Mouse (Mus musculus) mouse embryonic stem cell (cell line): ENCODE data around the gene Slc25a13.

Experiments
- in situ Hi-C, 2 experiments: fragments of 300-500 bp; cut with MboI; formaldehyde crosslinking; loops; 1 replicate in 1 of 2; 3 replicates in 1 of 2; pipeline ENCODE4 v1.14.3; 2019 to 2020; ENCODE audit warnings: low sequenced_read_pairs in 2 of 2, low pct_unique_long_range_greater_than_20kb in 1 of 2, mixed read lengths in 1 of 2; ENCODE audit not compliant: unreplicated experiment in 1 of 2

The Slc25a13 gene

DNA sequence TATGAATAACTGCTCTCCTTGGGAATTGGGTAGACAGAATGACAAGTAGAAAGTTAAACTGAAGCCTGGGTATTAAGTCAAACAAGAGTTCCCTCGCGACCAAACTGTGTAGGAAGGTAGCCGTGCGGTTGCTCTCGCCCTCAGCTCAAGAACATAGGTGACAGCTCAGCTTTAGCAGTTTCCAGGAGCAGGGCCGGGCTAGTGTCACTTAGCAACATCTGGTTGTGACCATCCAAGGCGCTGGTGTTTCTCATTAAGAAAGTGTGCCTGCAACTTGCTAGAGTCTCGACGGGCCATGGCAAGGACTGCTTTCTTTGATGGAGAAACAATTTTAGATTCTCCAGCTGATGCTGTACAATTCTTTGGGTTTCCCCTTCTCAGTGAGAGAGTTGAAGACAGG lies 200.0 kb downstream of the Slc25a13 start:
- in situ Hi-C loops, result loop anchor here (25.0 kb wide), 2 partner anchors 845 to 870 kb away; partner anchors contain the start of genes Dlx5 (in 1 of the 2) and Dlx6 (in 1 of the 2)

DNA sequence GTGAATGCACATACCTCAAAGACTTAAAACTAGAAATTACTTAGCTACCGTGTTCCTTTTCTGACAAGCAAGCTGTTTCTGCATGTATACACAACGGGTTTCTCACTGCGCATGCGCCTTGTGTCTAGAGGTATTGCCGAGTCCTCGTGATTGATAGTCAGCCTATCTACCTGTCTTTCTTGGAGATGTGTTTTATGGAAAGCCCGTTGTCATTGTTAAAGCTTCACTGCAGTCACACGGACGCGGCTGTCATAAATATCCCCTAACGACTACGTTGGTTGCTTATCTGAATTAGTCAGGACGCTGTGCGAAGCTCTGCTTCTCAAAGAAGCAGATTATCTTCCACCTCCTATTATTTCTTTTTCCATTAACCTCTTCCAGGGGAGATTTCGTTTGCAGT lies 201.4 kb downstream of the Slc25a13 start:
- in situ Hi-C loops, result loop anchor here (25.0 kb wide), 2 partner anchors 847 to 872 kb away; partner anchors contain the start of genes Dlx5 (in 1 of the 2) and Dlx6 (in 1 of the 2)

DNA sequence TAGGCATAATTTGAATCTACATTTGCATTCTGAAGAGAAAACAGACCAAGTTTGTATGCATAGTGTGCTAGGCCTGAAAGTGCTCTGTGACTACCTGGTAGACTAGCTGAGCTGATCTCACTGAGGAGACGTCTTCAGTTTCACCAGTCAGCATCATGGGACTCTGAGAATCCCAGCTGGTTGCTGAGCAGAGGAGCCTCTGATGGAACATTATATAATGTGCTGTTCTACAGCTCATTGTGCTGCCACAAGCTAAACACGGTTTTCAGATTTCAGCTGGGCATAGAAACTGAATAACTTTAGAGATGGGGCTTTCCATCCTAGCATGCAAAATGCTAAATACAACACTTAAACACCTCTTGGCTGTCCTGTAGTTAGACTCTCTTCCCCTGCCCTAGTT lies 205.6 kb downstream of the Slc25a13 start:
- in situ Hi-C loops, result loop anchor here (25.0 kb wide), 2 partner anchors 851 to 876 kb away; partner anchors contain the start of genes Dlx5 (in 1 of the 2) and Dlx6 (in 1 of the 2)

DNA sequence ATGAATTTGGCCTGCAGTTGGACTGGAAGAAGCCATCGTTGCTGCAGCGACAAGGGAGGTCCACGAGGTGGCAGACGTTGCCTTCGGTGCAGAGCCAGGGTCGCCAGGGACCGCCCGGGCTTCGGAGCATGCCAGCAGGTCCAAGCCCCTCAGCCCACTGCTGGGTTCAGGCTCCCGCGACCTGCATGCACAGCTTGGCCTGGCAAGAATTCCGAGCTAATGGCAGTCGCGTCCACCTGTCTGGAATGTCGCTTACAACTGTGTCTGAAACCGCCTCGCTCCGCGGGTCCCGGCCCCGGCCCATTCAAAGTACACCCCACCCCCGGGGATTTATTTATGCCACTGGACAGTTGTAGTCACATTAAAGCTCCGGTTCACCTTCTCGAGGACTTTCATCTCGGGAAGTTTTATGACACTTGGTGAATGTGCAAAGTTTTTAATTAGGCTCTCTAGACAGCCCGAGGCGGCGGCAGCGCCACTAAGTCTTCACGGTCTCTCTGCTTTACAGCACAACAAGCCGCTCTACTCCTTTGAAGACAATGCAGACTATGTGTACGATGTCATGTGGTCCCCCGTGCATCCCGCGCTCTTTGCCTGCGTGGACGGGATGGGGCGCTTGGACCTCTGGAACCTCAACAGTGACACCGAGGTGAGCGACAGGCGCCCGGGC lies 211.1 kb downstream of the Slc25a13 start:
- in situ Hi-C loops, result loop anchor here (25.0 kb wide), 2 partner anchors 856 to 881 kb away; partner anchors contain the start of genes Dlx5 (in 1 of the 2) and Dlx6 (in 1 of the 2)

DNA sequence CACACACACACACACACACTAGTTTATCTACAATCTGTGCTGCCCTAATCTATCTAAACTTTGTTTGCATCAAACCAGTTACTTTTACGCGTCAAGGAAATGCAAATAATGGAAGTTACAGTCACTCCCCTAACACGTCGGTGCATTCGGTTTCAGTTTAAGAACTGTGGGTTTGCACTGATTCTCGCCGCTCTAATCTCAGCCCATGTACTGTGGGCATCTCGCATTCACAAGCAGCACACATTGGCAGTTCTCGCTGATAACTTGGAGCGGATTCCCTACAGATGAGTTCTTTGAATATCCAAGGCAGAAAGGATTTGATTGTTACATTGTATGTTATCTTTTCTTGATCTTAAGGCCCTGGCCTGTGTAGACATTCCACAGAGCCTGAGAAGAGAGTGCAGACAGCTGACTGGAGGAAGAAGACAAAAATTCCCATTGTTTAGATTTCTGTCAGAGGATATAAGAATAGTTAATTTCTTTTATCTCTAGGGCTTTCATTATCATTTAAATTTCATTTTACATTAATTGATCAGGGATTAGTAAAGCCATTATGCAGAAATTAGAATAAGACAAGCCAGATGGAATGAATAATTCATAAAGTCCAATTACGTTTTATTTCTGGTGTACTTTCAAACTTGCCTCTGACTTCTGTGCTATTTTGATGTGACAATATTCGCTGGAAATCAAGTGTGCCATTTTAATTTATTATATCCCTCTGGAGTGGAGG lies 212.1 kb downstream of the Slc25a13 start:
- in situ Hi-C loops, result loop anchor here (25.0 kb wide), 2 partner anchors 857 to 882 kb away; partner anchors contain the start of genes Dlx5 (in 1 of the 2) and Dlx6 (in 1 of the 2)

DNA sequence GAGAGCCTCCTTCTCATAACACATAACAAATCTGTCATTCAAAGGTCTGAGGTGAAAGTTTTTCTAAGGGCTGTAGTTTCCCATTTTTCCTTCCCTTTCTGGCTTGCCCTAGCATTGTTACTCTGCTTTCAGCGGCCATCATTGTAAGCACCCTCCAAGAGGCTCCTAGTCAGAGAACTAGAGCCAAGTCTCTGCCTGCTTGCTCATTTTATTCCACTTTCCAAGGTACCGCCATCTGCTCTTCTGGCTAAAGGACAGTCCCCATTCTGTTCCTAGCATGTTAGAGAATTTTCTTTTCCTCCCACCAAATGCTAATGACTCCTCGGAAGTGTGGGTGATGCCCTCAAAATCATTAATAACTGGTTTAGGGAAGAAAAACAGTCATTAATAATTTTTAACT lies 214.9 kb downstream of the Slc25a13 start:
- in situ Hi-C loops, result loop anchor here (25.0 kb wide), 2 partner anchors 860 to 885 kb away; partner anchors contain the start of genes Dlx5 (in 1 of the 2) and Dlx6 (in 1 of the 2)

DNA sequence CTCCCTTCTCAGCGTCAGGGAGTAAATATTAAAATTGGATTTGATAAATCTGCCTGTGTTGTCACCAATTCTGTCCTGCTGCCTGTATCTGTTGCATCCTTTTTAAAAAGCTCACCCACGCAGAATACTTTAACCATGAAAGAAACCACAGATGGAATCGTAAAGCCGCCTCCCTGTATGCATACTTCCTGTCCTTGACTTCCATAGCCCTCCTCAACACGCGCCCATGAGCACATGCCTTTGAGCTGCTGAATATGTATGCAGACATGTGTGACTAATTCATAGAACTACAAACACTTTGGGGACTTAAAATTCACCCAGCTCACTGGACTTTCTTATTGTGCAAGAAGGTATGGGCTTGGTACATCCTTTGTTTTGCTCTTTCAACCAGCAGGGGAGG lies 219.4 kb downstream of the Slc25a13 start:
- in situ Hi-C loops, result no loop called here

DNA sequence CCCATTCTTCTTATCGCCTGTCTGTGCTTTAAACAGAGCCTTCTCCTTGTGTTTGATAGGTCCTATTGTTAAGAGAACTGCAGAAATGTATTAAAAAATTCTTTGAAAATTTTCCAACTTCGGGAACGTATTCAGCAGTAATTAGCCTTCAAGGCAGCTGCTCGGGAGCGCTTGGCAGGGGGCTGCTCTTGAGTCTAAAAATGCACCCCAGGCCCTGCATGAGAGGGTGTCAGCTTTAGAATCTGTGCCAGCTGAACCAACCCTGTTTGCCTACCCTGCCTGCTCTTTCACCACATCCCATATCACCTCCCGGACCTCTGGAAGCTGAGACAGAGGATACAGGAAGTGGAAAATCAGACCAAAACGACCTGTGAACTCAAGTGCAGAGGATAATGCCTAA lies 223.9 kb downstream of the Slc25a13 start:
- in situ Hi-C loops, result no loop called here

DNA sequence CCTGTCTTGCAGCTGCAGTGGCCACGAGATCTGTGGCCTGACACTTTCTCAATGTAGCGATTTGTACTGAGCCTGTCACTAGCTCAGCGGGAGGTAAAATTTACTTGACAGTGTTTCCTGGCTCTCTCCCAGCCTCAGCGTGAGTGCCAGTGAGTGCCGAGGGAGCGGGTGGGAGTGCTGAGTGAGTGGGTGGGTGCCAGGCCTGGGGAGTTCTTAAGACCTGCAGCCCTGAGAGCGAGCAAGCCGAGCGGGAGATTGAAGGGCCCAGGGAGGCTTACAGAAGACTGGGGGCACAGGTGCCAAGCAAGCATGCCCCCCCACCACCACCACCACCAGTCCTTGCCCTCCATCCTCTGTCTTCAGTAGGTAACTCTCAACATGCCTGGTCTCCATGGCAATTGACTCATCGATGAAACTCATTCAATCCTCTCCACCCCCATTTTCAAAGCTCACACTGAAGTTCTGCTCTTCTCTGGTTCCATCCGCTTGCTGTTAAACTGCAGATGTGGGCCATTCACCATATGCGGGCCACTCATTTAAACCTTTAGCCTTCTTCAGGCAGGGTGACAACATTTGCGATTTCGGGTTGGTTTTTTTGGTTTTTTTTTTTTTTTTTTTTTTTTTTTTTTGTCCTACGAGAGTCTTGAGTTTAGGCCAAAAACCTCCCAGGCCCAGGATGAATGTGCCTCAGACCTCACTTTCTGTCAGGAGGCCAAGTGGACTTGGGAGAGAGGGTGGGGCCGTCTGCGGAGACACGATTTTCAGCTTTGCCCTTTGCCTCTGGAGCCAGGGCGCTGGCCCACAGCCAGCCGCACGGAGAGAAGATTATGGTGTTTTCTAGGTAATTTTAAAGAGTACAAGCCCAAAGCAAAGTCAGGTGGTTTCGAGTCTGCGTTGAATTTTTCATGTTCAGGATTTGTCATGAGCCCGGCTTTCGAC lies 224.9 kb downstream of the Slc25a13 start:
- in situ Hi-C loops, result no loop called here

DNA sequence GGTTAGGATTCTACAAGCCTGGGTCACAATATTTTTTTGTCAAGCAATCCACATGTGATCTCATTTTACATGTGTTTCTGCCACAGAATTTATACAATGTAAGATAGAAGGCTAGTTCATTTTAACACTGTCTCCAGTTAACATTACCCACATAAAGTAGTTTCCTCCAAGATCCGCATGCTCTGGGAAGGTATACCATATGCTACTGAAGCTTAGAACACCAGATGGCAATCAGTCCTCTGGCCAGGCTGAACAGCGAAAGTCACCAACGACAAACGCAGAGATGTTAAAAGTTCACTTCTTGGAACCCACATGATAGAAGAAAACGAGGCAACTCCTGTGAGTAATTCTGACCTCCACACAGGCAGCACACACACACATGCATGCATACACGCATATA lies 225.7 kb downstream of the Slc25a13 start:
- in situ Hi-C loops, result no loop called here
